Mouse (Mus musculus) bone marrow macrophage, adult 2 months (primary cell): ENCODE measurements around the gene 1700037C18Rik. TPM values are rescaled to one million over a fixed set of nuclear protein-coding genes. Genes with fewer than 3 reads are reported as not detected.

Experiments
- H3K27ac ChIP-seq: 2 replicates; pipeline ENCODE4 v1.5.1; 2012; ENCODE audit warnings: low read depth, low read length; ENCODE audit not compliant: insufficient read depth
- H3K4me1 ChIP-seq: 2 replicates; pipeline ENCODE4 v1.6.1; 2012; ENCODE audit warnings: low read length; ENCODE audit not compliant: control insufficient read depth, insufficient read depth
- H3K4me3 ChIP-seq: 2 replicates; pipeline ENCODE4 v1.5.1; 2012; ENCODE audit warnings: mild to moderate bottlenecking, low read length, moderate library complexity; ENCODE audit not compliant: insufficient read depth
- CTCF ChIP-seq: IDR thresholded peaks from 2 replicates; pipeline ENCODE4 v1.5.1; 2012; ENCODE audit warnings: low read depth, mild to moderate bottlenecking, low read length, moderate library complexity
- POLR2A ChIP-seq: IDR thresholded peaks from 2 replicates; pipeline ENCODE4 v1.6.1; 2012; ENCODE audit warnings: mild to moderate bottlenecking, low read depth, low read length, borderline replicate concordance
- polyA plus RNA-seq: library from polyadenylated mRNA; stranded (reverse); fragments of >200 nt; gene quantifications from 2 replicates; pipeline ENCODE4 v1.2.4, GENCODE M21; 2012; ENCODE audit not compliant: missing spikeins, insufficient read depth, insufficient read length

1700037C18Rik gene
- polyA plus RNA-seq, 1 experiment, result 3.6 TPM

DNA sequence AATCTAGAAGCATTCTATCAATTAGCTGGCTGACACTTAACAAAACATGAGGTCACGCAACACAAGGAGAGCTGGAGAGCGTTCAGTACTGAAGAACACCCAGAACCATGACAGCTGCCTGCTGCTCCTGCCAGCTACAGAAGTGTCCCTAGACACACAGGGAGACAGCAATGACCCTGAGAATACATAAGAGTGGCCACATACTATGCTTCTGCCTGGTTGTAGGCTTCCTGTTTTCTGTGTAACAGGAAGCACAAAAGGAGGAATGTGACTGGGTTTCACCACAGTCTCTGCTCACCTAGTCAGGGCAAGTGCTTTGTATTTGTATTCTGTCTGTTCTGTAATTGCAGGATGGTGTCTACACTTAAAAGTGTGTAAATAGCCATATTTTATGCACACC is 12.3 kb upstream of the 1700037C18Rik start:
- peak overlapping the region; percentile 31; the same call in 1 of the 2 replicates for H3K27ac ChIP-seq
- H3K4me1 ChIP-seq, result peaks cover 7% of the 10 kb centered on the region; the same call in 1 of the 2 replicates
- H3K4me3 ChIP-seq, result no peak overlapping the region
- TF ChIP-seq POLR2A, result no peak
- no peak for TF ChIP-seq CTCF

DNA sequence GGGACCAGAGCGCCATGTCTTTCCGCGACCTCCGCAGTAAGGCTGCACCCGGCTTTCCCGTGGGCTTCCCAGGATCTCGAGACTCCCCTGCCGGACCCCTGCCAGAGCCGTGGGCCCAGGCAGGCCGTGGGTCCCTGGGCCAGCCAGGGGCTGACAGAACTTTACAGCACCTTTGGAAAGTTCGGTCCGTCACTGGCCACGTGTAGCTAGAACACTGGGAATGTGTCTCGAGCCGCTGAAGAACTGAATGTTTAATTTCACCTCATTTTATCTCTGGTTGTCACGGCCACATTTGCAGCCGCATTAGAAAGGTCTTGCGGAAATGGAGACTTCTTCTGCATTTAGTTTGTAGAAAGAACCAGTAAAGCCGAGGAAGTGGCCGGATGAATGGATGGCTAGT is 629 bp upstream of the 1700037C18Rik start:
- Histone ChIP-seq H3K27ac (peak overlapping the region; percentile 44), H3K4me3 (peak overlapping the region; percentile 84), H3K4me1 (peaks cover 10% of the 10 kb centered on the region)
- TF ChIP-seq POLR2A, result no peak; the same call in 1 of the 2 replicates
- TF ChIP-seq CTCF, result no peak

- H3K4me1 ChIP-seq, result peaks cover 10% of the 10 kb centered on the region
- TF ChIP-seq POLR2A (no peak), CTCF (no peak)
- no peak overlapping the region for H3K27ac ChIP-seq
- no peak overlapping the region for H3K4me3 ChIP-seq
These were observed 1.0 kb downstream of the 1700037C18Rik start for GRCm38 (mm10) chr16:3907471-3907870.

DNA sequence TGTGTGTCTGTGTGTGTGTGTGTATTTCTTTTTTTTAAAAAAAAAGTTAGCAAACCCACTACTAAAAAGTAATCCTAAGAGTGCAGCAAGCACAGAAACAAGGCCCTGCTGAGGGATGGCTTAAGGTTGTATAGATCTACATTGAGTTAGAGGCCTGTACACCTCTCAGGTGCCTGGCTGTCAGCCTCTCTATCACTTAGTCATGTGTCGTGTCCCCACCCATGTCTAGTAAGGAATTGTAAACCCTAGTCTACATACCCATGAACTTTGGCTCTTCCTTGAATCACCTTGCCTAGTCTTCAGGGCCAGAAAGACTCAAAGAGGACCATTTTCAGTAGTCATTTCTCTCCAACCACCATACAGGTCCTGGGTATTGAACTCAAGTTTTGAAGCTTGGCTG is 11.9 kb downstream of the 1700037C18Rik start:
- TF ChIP-seq POLR2A (no peak), CTCF (no peak)
- H3K27ac ChIP-seq, result no peak overlapping the region
- no peak overlapping the region for H3K4me3 ChIP-seq
- peaks cover 34% of the 10 kb centered on the region for H3K4me1 ChIP-seq

- peaks cover 34% of the 10 kb centered on the region for H3K4me1 ChIP-seq
- H3K27ac ChIP-seq, result peak overlapping the region; percentile 50; the same call in 1 of the 2 replicates
- H3K4me3 ChIP-seq, result no peak overlapping the region
- TF ChIP-seq POLR2A, result no peak
These were observed 12.4 kb downstream of the 1700037C18Rik start for GRCm38 (mm10) chr16:3896046-3896445.

GRCm38 (mm10) chr16:3895173-3895792 is 13.2 kb downstream of the 1700037C18Rik start:
- Histone ChIP-seq H3K27ac (peak overlapping the region; percentile 93), H3K4me3 (peak overlapping the region; percentile 54), H3K4me1 (peaks cover 37% of the 10 kb centered on the region)
- TF ChIP-seq CTCF (no peak), POLR2A (no peak)

GRCm38 (mm10) chr16:3893739-3894138 is 14.8 kb downstream of the 1700037C18Rik start:
- Histone ChIP-seq H3K4me1 (peaks cover 37% of the 10 kb centered on the region), H3K27ac (peak overlapping the region; percentile 93)

DNA sequence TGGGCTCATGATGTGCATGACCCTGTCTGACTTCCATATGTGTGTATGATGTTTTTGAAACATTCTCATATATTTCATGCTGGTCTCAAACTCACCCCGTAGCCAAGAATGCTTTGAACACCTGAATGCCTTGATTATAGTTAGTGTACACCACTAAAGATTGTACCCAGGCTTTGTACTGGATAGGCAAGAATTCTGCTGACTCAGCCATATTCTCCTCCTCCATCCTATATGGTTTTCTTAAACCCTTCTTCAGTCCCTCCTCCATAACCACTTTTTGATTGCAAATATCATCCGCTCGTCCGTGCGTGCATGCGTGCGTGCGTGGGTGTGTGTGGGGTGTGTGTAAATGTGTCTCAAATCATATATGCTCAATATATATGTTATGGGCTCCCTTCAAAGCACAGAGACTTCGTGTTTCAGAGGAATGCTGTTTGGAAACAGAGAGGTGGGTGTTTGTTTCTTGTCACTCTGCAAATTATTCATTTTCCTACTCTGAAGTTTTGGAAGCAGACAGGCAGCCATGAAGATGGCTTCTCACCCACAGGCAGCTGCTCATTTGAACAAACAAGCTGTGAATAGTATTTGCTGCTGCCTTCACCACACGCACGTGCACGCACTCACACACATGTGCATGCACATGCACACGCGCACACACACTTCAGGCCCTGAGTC is 16.7 kb downstream of the 1700037C18Rik start:
- H3K4me3 ChIP-seq, result no peak overlapping the region
- TF ChIP-seq POLR2A, result no peak
- TF ChIP-seq CTCF, result no peak
- no peak overlapping the region for H3K27ac ChIP-seq
- H3K4me1 ChIP-seq, result peaks cover 47% of the 10 kb centered on the region

More at GRCm38 (mm10) chr16:3893739-3894138, 14.8 kb downstream of the 1700037C18Rik start:
- TF ChIP-seq CTCF (no peak), POLR2A (no peak)
- H3K4me3 ChIP-seq, result no peak overlapping the region

GRCm38 (mm10) chr16:3885065-3885670 is 23.3 kb downstream of the 1700037C18Rik start:
- Histone ChIP-seq H3K4me1 (peaks cover 23% of the 10 kb centered on the region), H3K4me3 (peak overlapping the region; percentile 86), H3K27ac (peak overlapping the region; percentile 76)
- no peak for TF ChIP-seq POLR2A
- no peak for TF ChIP-seq CTCF
